In genomic region chr16:8532894-8533293, GRCm38 (mm10) we compare ENCODE assay signal across 10 mouse cellular contexts.
"Had no signal": no experiment of that assay in that cellular context is flagged by ENCODE, and none has a peak within 500 bp of the region (broad histone marks: within the 10 kb centered on the region; RNA-seq: fewer than 3 reads in every experiment).

No protein-coding gene starts in this region.

- H3K4me3 ChIP-seq: limb, embryonic 13.5 days; liver, embryonic 12.5 days; myocyte had no signal

- ATAC-seq: liver, embryonic 12.5 days had no signal

- H3K4me2 ChIP-seq: limb, embryonic 13.5 days; liver, embryonic 12.5 days; lung, embryonic 14.5 days had no signal

- H3K9ac ChIP-seq: limb, embryonic 13.5 days; liver, embryonic 12.5 days; lung, embryonic 14.5 days had no signal

- H3K27ac ChIP-seq: limb, embryonic 13.5 days; liver, embryonic 12.5 days had no signal

- H3K4me1 ChIP-seq: liver, embryonic 12.5 days had no signal

- H3K27me3 ChIP-seq: limb, embryonic 13.5 days; liver, embryonic 12.5 days had no signal

- H3K36me3 ChIP-seq: liver, embryonic 12.5 days had no signal

- H3K9me3 ChIP-seq: limb, embryonic 13.5 days; liver, embryonic 12.5 days had no signal

- DNase-seq: kidney, adult 18-20 months; kidney, postnatal 10 days; left cerebral cortex, postnatal 4 days; lung, embryonic 14.5 days; lung, postnatal 14 days; midbrain, embryonic 14.5 days; thymus, postnatal 36 days had no signal
